Mouse (Mus musculus): ENCODE results near the gene Chrna3.

Gene Chrna3

DNA sequence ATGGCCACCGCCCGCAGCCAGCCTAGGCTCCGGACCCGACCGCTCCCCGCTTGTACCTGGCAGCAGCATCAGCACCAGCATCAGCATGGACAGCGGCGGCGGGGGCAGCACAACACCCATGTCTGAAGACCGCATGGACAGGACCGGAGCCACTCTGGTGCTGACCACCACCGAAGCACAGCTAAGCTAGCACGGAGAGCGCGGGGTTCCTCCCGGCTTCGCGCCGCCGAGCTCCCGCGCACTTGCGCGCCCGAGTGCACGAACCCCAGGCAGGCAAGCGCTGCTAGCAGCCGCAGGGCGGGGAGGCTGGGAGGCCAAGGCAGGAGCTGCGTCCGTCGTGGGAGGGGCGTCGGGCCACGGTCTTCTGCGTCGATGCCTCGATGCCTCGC, at the start of gene Chrna3:
Gene Chrna3, minus strand, starts transcription at position 288 of the 389 bp plus-strand sequence.
- peak; percentile 45 for DNase-seq (ENCODE audit: low read depth, low spot score)

DNA sequence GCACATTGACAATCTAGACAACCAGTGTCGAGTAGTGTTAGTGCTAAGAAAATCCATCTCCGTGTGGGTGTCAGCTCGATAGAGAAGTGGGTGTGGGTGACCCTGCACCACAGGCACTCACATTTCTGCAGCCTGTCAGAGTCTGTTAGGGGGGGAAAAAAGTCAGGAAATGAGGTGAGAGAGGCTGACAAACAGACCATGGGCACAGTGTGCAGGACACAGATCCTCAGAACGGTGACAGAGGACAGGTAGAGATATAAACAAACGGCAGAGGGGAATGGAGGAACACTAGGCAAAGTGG, 41.6 kb upstream of the Chrna3 start:
- DNase-seq (ENCODE audit: low read depth, low spot score), result no peak

DNA sequence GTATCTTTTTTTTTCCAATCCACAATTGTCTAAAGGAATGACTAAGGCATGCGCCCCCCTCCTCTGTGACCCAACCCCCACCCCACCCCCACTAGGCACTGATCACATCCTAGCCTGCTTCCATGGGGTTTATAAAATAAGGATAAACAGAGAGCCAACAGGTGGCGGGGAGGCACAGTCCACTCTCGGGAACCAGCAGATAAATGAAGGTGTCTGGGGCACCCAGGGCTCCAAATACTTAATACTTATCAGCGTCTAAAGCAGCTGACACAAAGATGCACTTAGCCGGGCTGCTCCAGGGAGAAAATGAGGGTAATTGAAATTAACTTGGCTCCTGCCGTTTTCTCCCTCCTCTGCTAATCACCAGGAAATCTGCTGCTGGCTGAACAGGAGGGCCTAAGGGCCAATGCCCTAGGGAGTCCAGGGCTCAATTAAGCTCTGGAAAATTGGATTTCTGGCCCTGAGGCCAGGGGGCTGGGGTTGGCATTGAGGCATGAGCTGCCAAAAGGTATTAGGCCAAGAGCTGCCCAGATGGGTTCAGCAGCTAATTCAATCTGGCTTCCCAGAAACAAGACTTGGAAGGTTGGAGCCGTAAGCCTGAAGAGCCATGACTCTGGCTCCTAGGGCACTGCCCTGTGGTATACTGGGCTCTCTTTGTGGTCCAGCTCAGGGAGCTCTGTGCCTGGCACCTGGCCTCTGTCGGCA, 41.0 kb upstream of the Chrna3 start:
- DNase-seq (ENCODE audit: low read depth, low spot score), result no peak

GRCm38 (mm10) chr9:55065241-55065640, 38.9 kb upstream of the Chrna3 start:
- no peak for DNase-seq (ENCODE audit: low read depth, low spot score)

- no peak for DNase-seq (ENCODE audit: low read depth, low spot score)
Measured at GRCm38 (mm10) chr9:55058067-55058466, 31.7 kb upstream of the Chrna3 start.

DNA sequence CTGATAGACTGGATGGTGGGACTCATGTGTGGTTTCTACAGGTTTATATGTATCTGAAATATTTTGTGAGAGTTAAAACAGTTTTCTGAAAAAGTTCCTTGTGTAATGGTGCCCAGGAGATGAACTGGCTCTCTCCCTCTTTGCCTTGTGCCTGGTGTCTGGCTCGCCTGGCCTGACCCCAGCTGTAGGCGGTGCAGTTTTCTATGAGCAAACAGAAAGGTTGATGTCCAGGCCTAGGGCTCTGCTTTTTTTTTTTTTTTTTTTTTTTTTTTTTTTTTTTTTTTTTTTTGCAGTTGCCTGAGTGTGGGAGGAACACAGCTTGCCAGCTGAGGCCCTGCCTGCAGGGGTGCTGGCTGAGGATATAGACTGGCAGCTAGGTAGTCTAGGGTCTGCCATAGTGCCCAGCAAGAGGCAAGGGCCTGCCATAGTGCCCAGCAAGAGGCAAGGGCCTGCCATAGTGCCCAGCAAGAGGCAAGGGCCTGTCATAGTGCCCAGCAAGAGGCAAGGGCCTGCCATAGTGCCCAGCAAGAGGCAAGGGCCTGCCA, 29.1 kb upstream of the Chrna3 start:
- DNase-seq (ENCODE audit: low read depth, low spot score), result no peak

DNA sequence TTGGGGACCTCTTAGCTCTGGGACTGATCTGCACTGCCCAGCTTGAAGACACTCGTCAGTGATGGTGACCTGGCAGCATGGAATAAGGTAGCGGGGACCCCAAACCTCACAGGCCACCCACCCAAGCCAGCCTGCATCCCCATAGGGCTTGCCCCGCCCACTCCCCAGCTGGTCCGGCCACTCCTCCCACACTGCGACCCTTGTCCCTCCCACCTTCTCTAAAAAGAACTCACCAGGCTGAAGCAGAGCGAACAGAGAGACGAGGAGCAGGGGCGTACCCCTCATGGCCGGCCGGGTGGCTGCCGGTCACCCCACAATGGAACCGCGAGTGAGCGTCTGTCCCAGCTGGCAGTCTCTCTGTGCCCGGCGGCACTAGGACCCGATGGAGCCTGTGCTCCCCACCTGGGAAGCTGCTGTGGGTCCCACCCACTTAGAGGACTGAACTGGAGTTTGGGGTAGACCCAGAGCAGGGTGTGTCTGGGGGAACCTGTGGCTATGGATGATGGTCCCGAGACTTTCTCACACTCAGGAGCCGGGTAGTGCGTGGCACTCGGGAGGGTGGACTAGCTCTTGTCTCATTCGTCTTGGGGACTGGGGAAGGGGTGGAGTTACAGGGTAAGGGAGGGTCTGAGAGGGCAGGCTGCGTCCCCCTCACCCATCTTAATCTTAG, 22.0 kb upstream of the Chrna3 start, which contains the start of gene Chrnb4:
Gene Chrnb4, minus strand, starts transcription at position 569 of the 670 bp plus-strand sequence.
- DNase-seq (ENCODE audit: low read depth, low spot score), result peak; percentile 65

DNA sequence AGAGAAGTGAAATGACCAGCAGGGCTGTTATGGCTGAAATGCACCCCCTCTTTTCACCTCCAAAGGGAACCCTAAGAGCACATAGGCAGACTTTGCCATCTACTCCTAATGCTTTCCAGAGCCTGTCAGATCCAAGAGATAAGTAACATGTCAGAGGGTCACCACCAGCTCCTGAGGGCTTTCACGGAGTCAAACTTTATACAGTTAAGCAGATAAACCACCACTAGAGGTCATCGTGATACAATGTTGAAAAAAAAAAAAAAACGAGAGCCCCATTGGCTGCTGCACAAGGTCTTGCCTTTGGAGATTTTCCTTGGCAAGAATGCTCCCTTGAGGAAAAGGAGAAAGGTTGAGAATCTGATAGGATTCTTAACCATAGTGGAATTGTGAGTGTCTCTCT, 20.4 kb upstream of the Chrna3 start:
- DNase-seq (ENCODE audit: low read depth, low spot score), result peak; percentile 39

DNA sequence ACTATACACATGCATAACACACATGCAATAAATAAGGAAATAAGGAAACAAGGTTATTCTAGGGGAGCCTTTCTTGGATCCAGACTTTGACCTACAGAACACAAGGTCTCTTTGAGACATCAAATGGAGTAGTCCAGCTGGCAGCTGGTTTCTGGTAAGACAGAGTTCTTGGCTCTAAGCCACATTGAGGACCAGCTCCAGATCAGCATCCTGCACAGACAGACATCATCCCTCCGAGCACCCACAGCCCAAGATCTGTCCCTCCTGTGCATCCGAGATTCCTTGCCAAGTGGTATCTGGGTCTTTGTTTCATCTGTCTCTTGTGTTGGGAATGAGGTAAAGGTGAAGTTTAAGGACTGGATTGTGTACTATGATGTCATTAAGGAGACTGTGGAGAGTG, 18.6 kb upstream of the Chrna3 start:
- no peak for DNase-seq (ENCODE audit: low read depth, low spot score)

DNA sequence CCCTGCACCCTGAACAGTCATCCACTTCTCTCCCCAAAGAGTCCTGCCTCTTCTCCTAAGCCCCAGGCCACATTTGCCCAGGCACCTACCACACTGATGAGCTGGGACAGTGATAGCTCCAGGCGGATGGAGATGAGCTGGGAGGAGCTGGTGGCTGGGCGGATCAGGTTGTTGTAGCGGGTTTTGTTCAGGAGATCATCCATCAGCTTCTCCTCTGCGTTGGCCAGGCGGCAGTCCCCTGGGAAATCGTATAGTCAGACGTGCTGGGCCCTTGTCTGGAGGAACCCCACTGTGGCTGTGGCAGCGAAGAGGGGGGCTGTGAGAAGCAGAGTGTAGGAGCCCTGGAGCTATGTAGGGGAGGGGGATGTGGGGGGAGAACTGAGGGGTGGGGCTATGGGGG, 17.3 kb upstream of the Chrna3 start:
- DNase-seq (ENCODE audit: low read depth, low spot score), result peak; percentile 67

DNA sequence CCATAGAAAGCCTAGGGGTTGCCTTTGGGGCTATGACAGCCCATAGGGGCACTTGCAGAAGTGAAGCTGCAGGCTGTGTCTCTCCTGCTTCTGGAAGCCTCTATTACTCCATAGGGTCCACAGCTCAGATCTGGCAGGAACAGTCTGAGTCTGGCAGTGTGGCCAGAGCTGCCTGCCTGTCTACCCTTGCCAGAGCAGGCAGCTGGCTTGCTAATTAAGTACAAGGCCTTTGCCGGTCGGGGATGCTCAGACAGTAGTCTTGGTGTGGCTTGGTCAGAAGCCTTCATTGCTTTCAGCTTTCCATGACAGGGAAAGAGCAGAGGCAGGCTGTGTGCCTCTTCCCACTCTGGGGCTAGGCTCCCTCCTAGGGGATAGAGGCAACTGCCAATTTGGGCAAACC, 15.0 kb upstream of the Chrna3 start:
- no peak for DNase-seq (ENCODE audit: low read depth, low spot score)

GRCm38 (mm10) chr9:55039983-55040382, 13.6 kb upstream of the Chrna3 start:
- no peak for DNase-seq (ENCODE audit: low read depth, low spot score)

DNA sequence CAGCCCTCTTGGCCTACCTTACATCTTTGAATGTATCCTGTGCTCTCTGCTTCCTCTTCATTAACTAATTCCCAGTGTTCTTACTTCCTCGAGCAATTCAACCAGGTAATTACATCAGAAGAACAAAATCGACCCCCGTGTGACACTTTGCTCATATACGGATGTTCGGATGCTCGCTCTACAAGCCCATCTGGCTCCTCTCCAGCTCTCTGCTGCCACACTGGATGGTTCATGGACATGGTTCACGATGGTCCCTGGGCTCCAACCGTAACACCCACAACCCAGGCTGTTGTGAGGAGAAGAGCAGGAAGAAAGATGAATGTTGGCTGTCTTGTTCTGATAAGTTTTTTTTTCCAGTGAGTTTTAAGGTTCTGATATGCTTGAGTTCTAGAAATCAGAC, 12.6 kb upstream of the Chrna3 start:
- DNase-seq (ENCODE audit: low read depth, low spot score), result no peak

DNA sequence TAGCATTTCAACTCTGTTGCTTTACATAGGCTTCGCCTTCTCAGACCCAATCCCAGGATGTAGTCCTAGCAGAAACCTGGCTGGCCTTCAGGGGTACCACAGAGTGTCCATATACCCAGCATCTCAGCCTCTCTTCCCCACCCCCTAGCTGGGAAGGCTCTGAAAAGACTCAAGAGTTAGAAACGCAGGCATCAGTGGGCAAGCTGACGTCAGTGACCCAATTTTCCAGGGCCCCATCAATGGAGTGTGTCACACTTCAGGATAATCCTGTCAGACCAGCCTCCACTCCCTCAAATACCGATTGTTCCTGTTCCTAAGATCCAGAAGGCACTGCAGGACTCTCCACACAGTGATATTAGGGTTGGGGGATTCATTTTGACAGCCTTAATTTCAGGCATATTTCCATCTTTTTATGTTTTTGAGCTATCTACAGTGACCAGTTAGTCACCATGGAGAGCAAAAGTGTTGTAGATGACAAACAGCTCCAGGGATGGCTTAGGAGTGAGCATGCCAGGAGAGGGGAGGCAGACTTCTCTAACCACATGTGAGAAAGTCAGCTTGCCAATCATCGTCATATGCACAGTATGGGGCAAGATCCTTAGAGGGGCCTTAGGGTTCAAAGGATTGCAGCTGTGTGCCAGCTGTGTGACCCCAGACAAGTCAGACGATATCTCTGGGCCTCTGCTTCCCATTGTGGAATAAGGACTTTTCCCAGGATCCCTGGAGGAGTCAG, 5.2 kb upstream of the Chrna3 start:
- no peak for DNase-seq (ENCODE audit: low read depth, low spot score)

DNA sequence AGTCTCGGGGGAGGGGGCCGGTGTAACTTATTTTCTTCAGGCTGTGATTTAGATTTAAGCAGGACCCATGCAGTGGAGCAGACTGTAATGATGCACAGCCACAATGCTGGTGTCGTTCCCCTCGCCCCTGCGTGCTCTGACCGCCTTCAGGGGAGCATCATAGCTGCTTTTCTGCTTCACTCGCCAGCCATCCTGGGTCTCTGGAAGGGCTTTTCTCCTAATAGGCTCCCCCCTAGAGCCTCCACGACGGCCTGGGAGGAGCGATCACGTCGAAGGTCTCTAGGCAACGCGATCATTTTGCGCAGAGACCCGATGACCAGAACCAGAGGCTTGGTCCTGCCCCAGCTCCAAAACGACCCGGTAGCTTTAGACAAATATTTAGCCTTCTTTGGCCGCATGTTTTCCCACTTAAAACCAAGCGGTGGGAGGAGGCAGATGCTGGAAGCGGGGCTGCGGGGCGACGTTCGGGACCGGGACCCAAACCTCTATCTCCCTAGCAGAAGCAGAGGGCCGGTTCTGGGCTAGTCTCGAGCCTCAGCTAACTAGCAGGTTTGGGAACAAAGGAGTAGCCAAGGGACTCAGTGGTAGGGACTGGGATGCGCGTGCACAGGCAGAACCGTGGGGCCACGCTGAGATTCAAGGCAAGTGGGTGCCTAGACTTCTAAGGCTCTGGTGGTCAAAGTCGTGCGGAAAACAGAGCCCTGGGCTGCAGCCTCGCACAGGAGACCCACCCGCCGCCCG, 658 bp downstream of the Chrna3 start:
- DNase-seq (ENCODE audit: low read depth, low spot score), result peak; percentile 27

DNA sequence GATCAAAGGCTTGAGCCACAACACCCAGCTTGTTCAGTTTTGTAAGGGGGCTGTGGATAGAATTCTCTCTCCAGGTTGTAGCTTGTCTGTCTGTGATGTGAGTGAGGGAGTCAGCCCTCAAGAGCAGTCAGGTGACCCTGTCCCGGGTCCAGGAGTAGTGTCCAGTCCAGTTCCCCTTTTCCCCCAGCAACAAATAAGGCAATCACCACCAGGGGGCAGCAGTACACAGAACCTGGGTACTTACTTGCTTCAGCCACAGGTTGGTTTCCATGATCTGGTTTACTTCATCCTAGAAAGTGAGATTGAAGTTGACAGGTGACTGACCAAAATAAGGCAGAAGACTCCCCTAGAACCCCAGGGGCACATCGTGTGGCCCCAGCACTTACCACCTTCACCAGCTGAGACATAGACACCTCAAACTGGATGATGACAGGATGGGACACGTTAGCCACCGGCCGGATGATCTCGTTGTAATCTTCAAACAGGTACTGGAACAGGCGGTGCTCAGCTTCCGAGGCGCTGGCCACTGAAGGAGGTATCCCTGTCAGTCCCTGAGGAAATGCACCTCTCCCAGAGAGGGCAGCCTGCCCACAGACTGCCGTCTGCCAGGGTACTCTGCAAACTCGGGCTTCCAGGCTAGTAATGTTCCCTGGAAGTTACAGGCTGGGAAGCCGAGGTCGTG, 2.3 kb downstream of the Chrna3 start:
- peak; percentile 73 for DNase-seq (ENCODE audit: low read depth, low spot score)

DNA sequence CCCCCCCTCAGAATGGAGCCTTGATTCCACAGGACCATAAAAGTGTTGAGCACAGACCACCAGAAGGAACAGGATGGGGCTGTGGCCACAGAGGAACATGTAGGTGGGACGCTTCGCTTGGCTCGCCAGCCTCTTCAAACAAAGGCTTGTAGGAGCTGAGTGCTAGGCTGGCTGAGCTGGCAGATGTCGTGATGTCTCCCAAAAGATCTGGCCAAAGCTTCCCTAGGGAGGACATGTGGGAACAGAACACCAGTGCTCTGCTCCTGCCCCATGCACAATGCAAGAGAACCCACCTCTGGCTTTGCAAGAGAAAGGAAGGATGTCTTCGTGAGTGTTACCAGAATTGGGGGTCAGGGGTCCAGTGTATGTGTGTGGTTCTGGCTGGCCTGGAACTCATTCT, 3.0 kb downstream of the Chrna3 start:
- DNase-seq (ENCODE audit: low read depth, low spot score), result no peak

GRCm38 (mm10) chr9:55016926-55017325, 9.4 kb downstream of the Chrna3 start:
- DNase-seq (ENCODE audit: low read depth, low spot score), result no peak

- no peak for DNase-seq (ENCODE audit: low read depth, low spot score)
Measured at GRCm38 (mm10) chr9:55010588-55011350, 15.6 kb downstream of the Chrna3 start.

DNA sequence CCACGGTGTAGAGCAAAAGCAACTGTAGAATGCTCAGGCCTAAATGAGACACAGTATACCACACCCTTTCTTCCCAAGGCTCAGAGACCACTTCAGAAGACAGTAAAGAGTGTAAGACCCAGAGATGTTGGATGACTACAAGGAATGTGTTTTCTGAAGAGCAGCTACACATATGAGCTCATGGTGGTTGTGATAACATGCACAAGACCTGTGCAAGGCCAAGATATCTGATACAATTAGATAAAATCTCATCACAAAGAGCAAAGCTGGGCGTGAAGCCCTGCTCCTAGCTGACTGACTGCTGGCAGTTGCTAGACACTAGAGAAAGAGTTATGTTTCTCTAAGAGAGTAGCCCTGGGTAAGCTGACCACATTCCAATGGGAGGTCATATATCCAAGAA, 16.7 kb downstream of the Chrna3 start:
- DNase-seq (ENCODE audit: low read depth, low spot score), result no peak

DNA sequence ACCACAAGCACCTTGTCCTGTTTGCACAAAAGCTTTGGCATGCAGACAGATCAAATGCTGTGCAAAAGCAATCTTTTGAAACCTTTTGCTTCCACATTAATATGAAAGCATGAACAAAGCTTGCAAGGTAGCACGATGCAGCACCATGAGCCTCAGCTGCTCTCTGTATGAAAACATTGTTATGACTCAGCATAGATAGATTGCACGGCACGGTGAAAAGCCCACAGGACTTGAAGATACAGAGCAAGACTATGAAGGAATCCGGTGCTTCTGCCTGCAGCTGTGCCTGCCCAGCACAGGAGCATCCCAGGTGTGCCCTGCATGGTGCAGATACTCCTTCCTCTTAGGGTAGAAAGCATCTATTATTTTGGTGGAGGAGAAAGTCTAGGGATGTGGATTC, 22.8 kb downstream of the Chrna3 start:
- DNase-seq (ENCODE audit: low read depth, low spot score), result no peak

Measured in R1 (cell line).